In genomic region chr14:27192450-27192849, GRCm38 (mm10) we compare ENCODE assay signal across 8 mouse cellular contexts.
A peak's percentile ranks its signal among the peaks of the same experiment; 100 is the strongest.
DNase-seq lines count a peak whose midpoint lies in the region; ATAC-seq lines count a peak whose summit lies in the region.

No protein-coding gene starts in this region.

- H3K4me1 ChIP-seq in forebrain, embryonic 11.5 days (replicated peaks; ENCODE audit: control insufficient read depth, insufficient read depth, low read length) = no peaks in the 10 kb centered on the region

- H3K36me3 ChIP-seq in forebrain, embryonic 11.5 days (ENCODE audit: control insufficient read depth, insufficient read depth, low read length) = no peaks in the 10 kb centered on the region

- no peak overlapping the region for H3K27ac ChIP-seq in forebrain, embryonic 11.5 days (ENCODE audit: low read depth, low read length)

- DNase-seq in heart, postnatal 4 days = peak; percentile 60
- no peak for DNase-seq in heart, postnatal 25 days (ENCODE audit: low spot score)
- peak; percentile 36 to 53 for DNase-seq in CD8-positive naive resting alpha-beta T cell, adult 2 months (ENCODE audit: low read depth in 2 of 2, low spot score in 2 of 2)
- peak; percentile 46 for DNase-seq in brain, adult 2 months (ENCODE audit: low read depth, low spot score)
- DNase-seq in lung, postnatal 14 days = peak; percentile 58
- DNase-seq in thymus, postnatal 25 days = peak; percentile 73
- no peak for DNase-seq in forebrain, embryonic 11.5 days (ENCODE audit: low spot score)
- DNase-seq in neural tube, embryonic 10.5 days (ENCODE audit: extremely low spot score, low spot score) = no peak

- WGBS in forebrain, embryonic 11.5 days = 40% methylated on average over 3 of the region's 3 CpGs

- no peak overlapping the region for H3K4me2 ChIP-seq in forebrain, embryonic 11.5 days (ENCODE audit: low read depth, low read length, severe bottlenecking)

- H3K9me3 ChIP-seq in forebrain, embryonic 11.5 days (ENCODE audit: control insufficient read depth, low read length) = no peaks in the 10 kb centered on the region

- no peak overlapping the region for H3K4me3 ChIP-seq in forebrain, embryonic 11.5 days (ENCODE audit: low read depth, low read length)

- no peak overlapping the region for H3K9ac ChIP-seq in forebrain, embryonic 11.5 days (ENCODE audit: low read length)

- intact Hi-C loops in heart, postnatal 25 days (cut with DNase I) = loop anchor here (1.0 to 5.0 kb wide), 3 partner anchors 35 to 222 kb away; no protein-coding TSS in a partner anchor

- ATAC-seq in forebrain, embryonic 11.5 days (replicated peaks; ENCODE audit: low FRiP score) = no peak

- no peaks in the 10 kb centered on the region for H3K27me3 ChIP-seq in forebrain, embryonic 11.5 days (ENCODE audit: control insufficient read depth, insufficient read depth, low read length)

Comparison
In these comparisons a context has a peak if more than half of its experiments do, and no peak if none do; other contexts are left out.
1. DNase-seq: peak in heart, postnatal 4 days (single experiment), CD8-positive naive resting alpha-beta T cell, adult 2 months (2 of 2), brain, adult 2 months (single experiment), lung, postnatal 14 days (single experiment) and thymus, postnatal 25 days (single experiment); none in heart, postnatal 25 days (single experiment), forebrain, embryonic 11.5 days (single experiment) and neural tube, embryonic 10.5 days (single experiment).